Mouse (Mus musculus) left cerebral cortex, adult 9 months (tissue): ENCODE data around the gene Rab10.

ENCODE experiments used
- DNase-seq, 2 experiments: peaks; one replicate each; pipeline ENCODE4 v3.0.0; 2022; ENCODE audit warnings: low spot score in 2 of 2

The Rab10 gene

GRCm38 (mm10) chr12:3236831-3237681 lies 72.7 kb downstream of the Rab10 start:
- DNase-seq = peak in 1 of 2 experiments; percentile 37

- DNase-seq = no peak
Measured at GRCm38 (mm10) chr12:3236163-3236641, 73.6 kb downstream of the Rab10 start.

DNA sequence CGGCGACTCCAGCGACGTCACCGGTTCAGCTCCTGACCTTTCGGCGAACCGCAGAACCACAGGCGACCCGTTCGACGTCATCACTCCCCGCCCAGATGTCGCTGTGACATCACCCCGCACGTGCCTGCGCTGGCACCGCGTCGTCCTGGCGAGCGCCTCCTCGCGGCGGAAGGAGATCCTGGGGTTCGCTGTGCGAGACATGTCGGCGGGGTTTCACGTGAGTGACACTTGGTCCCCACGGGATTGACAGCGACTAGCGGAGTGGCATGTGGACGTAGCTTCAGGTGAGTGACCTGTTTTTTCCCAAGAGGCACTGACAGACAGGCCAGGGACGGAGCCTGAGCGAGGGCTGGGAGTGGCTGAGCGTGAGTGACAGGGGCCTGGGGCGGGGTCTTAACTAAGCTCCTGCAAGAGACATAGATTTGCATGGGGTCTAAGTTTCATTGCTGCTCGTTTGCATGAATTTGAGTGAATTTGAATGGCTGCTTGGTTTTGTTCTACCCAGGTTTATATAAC lies 74.1 kb downstream of the Rab10 start:
- peak; percentile 88 to 96 for DNase-seq

- peak; percentile 96 to 97 for DNase-seq
Measured at GRCm38 (mm10) chr12:3235124-3235631, 74.6 kb downstream of the Rab10 start.

DNA sequence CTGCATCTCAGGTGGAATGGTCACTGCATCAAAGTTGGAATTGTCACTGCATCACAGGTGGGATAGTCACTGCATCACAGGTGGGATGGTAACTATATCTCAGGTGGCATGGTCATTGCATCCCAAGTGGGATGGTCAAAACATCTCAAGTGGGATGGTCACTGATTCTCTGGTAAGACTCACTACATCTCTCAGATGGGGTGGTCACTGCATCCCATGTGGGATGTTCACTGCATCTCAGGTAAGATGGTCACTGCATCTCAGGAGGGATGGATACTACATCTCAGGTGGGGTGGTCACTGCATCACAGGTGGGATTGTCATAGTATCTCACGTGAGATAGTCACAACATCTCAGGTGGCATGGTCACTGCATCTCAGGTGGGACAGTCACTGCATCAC lies 75.7 kb downstream of the Rab10 start:
- DNase-seq = no peak

- no peak for DNase-seq
Measured at GRCm38 (mm10) chr12:3223352-3223751, 86.4 kb downstream of the Rab10 start.

DNA sequence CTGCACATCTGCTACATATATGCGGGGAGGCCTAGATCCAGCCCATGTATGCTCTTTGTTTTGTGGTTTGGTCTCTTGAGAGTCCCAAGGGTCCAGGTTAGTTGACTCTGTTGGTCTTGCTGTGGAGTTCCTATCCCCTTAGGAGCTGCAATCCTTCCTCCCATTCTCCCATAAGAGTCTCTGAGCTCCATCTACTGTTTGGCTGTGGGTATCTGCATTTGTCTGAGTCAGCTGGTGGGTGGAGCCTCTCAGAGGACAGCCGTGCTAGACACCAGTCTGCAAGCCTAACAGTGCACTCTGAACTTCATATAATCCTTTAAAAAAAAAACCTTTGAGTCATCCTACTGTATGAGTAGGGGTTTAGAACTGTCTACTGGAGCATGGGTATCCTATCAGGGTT lies 99.6 kb downstream of the Rab10 start:
- no peak for DNase-seq

GRCm38 (mm10) chr12:3209163-3209562 lies 100.6 kb downstream of the Rab10 start:
- DNase-seq = peak in 1 of 2 experiments; percentile 8
